In genomic region chr11:44888390-44888789, GRCm38 (mm10) we compare ENCODE assay signal across 25 mouse cellular contexts.
"Had no signal": no experiment of that assay in that cellular context is flagged by ENCODE, and none has a peak within 500 bp of the region (broad histone marks: within the 10 kb centered on the region; RNA-seq: fewer than 3 reads in every experiment).

No protein-coding gene starts in this region.

- H3K4me1 ChIP-seq: embryonic facial prominence, embryonic 12.5 days; embryonic facial prominence, embryonic 13.5 days; embryonic facial prominence, embryonic 15.5 days; forebrain, embryonic 15.5 days had no signal

- H3K27ac ChIP-seq: embryonic facial prominence, embryonic 10.5 days; embryonic facial prominence, embryonic 12.5 days; embryonic facial prominence, embryonic 13.5 days; embryonic facial prominence, embryonic 15.5 days; forebrain, embryonic 10.5 days; forebrain, embryonic 12.5 days; forebrain, embryonic 13.5 days; forebrain, embryonic 15.5 days; gastrocnemius, adult 2 months; heart, adult 2 months; heart, embryonic 10.5 days had no signal

- H3K36me3 ChIP-seq: embryonic facial prominence, embryonic 10.5 days; embryonic facial prominence, embryonic 12.5 days; embryonic facial prominence, embryonic 13.5 days; embryonic facial prominence, embryonic 15.5 days; forebrain, embryonic 10.5 days; forebrain, embryonic 12.5 days; forebrain, embryonic 15.5 days; heart, embryonic 10.5 days had no signal

- ATAC-seq: forebrain, embryonic 13.5 days had no signal

- H3K27me3 ChIP-seq: embryonic facial prominence, embryonic 12.5 days; embryonic facial prominence, embryonic 13.5 days; embryonic facial prominence, embryonic 15.5 days; forebrain, embryonic 15.5 days had no signal

- DNase-seq: cerebellum, adult 9-10 months; cerebellum, adult 9-11 months; cerebellum, postnatal 10 days; cerebellum, postnatal 14 days; cerebellum, postnatal 25 days; cerebellum, postnatal 36 days; embryo, embryonic 11 days; gastrocnemius, adult 2 months; gastrocnemius, postnatal 10 days; gastrocnemius, postnatal 14 days; gastrocnemius, postnatal 25 days; gastrocnemius, postnatal 36 days; heart, adult 11 months; heart, adult 18-20 months; heart, adult 2 months had no signal

- H3K4me3 ChIP-seq: embryonic facial prominence, embryonic 10.5 days; embryonic facial prominence, embryonic 12.5 days; embryonic facial prominence, embryonic 13.5 days; embryonic facial prominence, embryonic 15.5 days; erythroblast, embryonic 14.5 days; forebrain, embryonic 10.5 days; forebrain, embryonic 12.5 days; forebrain, embryonic 13.5 days; forebrain, embryonic 15.5 days; gastrocnemius, adult 2 months; heart, adult 2 months; heart, embryonic 10.5 days had no signal

- H3K9me3 ChIP-seq: embryonic facial prominence, embryonic 10.5 days; embryonic facial prominence, embryonic 12.5 days; embryonic facial prominence, embryonic 13.5 days; embryonic facial prominence, embryonic 15.5 days; forebrain, embryonic 10.5 days; forebrain, embryonic 12.5 days; forebrain, embryonic 13.5 days; forebrain, embryonic 15.5 days; heart, embryonic 10.5 days had no signal

- H3K4me2 ChIP-seq: embryonic facial prominence, embryonic 12.5 days; embryonic facial prominence, embryonic 13.5 days; embryonic facial prominence, embryonic 15.5 days; forebrain, embryonic 12.5 days; forebrain, embryonic 13.5 days; forebrain, embryonic 15.5 days had no signal

- H3K9ac ChIP-seq: embryonic facial prominence, embryonic 12.5 days; embryonic facial prominence, embryonic 13.5 days; embryonic facial prominence, embryonic 15.5 days; forebrain, embryonic 12.5 days; forebrain, embryonic 13.5 days; forebrain, embryonic 15.5 days had no signal
